Mouse (Mus musculus) spleen, postnatal 14 days (tissue): ENCODE data around the gene Pdcl3.

Source experiments
- DNase-seq, 2 experiments: peaks; one replicate each; pipeline ENCODE4 v3.0.0; 2021 to 2022; ENCODE audit warnings: low spot score in 2 of 2

The Pdcl3 gene

DNA sequence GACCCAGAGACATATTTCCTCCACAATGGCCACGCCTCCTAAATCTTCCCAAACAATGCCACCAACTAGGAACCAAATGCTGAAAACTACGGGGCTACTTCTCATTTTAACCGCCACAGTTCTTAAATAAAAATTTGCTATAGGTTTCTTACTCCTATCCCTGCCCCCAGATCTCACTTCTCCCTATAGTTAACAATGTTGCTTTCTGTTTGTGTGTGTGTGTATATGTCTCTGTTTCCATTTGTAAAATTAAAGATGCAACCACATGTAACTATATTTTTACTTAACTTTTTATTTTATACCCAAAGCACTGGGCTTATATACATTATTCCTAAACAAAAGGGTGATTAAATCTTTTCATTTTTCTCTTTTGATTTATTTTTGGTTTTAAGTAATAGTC is at the start of gene Pdcl3:
Gene Pdcl3 (plus strand): TSS at position 301 of the 400 bp plus-strand sequence.
- DNase-seq: no peak

DNA sequence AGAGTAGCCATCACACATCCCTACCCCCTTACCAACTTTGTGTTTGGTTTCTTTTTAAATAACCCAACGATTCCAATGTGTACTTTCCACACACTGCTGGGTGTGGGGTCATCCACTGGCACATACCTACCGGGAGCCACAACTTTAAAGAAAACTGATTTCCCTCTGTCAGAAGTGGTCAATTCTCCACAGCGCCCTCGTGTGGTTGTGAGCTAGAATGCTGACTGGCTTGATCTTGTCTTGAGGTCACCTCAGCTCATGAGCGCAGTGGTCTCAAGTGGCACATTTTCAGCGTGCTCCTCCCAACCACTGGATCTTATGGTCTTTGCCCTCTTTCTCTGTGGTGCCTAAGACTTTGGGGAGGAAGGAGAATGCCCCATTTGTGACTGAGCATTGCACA is 48.6 kb upstream of the Pdcl3 start:
- DNase-seq: peak in 1 of 2 experiments; percentile 31

DNA sequence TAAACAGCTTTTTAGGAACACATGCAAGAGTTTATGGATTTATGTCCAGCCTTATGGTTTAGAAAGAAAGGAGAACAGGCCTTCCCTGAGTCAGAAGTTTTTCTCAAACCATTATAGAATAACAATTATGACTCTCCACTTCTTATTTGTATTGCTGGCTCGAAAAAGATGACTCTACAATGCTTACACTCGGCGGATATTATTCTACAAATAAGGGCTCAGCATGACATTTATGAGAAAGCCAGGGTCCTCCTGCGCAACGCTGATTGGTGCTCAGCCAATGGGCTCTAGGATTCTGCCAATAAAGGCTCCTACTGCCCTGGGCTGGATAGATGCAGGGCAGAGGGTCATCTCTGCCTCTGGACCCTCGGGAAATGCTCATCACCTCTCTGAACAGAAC is 46.6 kb upstream of the Pdcl3 start, which contains the start of gene Nms:
Gene Nms (plus strand): TSS at position 301 of the 400 bp plus-strand sequence.
- no peak for DNase-seq

DNA sequence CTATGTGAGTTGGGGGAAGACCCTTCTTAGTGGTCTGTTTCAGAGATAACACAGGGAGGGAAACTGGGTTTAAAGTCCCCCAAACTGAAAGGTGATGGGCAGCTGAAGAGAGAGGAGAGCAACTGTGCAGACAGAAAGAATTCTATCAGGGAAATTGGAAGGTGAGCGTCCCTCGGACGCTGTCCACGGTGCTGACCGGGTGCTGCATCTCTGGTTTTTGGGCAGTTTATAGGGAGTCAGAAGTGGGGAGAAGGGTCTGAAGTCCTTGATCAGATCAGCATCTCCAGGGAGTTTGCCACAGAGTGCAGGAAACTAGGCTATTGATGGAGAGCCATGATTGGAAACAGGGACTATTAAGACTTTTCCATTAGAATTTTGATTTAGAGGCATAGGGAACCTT is 45.8 kb upstream of the Pdcl3 start:
- DNase-seq: no peak

DNA sequence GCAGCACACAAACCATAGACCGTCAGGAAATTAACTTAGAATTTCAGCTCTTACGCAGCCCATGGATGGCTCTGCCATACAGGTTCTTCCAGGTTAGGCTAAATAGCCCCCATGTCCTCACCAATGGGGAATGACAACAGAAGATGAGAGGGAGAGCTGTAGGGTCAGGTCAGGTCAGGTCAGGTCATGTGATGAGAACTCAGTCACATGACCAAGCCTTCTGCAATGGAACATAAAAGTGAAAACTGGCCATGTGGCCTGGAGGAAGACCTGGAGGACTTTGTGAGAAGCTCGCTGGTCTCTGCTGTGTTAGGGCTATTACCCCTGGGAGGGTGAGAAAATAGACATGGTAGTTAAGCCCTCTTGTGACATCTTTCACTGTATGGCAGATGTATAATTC is 29.0 kb upstream of the Pdcl3 start:
- no peak for DNase-seq

DNA sequence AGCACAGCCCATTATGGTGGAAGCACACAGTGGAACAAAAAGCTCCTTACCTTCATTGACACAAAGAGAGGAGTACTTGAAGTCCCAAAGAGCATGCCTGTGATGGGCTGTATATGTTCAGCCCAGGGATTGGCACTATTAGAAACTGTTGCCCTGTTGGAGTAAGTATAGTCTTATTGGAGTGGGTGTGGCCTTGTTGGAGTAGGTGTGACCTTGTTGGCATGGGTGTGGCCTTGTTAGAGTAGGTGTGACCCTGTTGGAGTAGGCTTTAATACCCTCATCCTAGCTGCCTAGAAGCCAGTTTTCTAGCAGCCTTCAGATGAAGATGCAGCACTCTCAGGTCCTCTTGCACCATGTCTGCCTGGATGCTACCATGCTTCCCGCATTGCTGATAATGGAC is 16.3 kb upstream of the Pdcl3 start:
- no peak for DNase-seq

DNA sequence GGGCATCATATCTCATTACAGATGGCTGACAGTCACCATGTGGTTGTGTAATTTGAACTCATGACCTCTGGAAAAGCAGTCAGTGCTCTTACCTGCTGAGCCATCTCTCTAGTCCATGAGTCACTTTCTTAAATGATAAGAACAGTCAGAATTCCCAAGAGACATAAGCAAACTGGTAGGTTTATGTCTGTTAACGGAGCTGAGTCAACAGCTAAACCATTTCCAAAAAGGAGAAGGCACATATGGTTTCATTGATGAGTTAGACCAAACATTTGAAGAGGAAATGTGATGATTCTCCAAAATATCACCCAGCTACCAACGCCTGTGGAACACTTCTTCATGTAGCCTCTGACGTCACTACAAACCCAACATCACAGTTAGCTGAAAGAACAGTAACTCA is 13.7 kb upstream of the Pdcl3 start:
- no peak for DNase-seq

DNA sequence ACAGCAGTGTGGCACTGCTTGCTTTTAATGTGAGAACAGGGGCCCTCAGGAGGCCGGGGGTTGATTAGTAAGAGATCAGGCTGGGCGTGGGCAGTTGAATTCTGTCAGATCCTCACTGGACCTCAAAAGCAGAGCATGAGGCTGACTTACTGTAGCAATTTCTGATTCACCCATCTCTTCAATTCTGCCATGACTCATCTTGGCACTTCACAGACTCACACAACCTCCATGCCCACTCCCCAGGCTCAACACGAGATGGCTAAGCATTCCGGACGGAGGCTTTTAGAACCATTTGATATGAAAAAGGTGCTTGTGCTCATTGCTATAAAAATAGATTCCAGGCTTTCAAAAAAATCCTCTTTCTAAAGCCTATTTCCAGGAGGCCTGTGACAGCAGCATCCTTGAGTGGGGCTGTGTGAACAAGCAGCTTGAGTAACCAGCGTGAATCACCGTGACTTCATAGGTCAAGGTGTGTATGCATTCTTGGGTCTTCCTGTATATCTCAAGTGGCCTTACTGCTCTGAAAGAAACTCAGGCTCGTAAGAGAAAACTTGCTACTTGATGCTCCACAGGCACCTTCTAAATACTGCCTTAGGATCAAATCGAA is 12.3 kb upstream of the Pdcl3 start:
- no peak for DNase-seq

DNA sequence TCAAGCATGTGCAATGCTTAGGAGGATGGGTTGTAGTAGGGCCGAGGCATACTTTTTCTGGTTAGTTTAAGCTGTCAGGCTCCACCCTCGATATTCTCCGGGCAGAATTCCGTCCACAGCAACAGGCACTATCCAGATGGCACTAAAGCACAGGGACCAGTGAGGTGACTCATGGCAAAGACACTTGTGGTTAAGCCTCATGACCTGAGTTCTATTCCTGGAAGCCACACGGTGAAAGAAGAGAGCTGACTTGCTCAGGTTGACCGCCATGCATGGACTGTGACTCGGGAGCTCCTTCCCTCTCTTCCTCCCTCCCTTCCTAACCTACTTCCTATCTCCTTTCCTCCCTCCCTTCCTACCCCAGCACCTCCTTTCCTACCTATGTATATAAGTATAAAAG is 5.5 kb upstream of the Pdcl3 start:
- no peak for DNase-seq

DNA sequence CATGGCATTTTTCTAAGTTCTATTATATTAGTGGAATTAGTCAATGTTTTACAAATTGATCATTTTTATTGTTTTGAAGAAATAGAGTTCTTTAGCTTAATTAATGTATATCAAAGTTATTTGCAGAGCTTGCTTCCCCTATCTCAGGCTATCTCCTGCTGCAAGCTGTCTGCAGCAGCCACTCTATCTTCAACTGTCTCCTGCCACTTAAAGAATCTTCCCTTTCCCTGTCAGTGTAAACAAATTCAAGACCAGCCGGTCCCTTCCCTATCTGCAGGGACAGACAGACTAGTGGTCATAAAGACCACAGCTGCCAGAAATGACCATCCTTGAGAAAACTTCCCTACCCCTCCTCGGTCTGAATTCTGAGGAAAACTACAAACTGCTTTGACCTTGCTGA is 1.5 kb upstream of the Pdcl3 start:
- DNase-seq: no peak

DNA sequence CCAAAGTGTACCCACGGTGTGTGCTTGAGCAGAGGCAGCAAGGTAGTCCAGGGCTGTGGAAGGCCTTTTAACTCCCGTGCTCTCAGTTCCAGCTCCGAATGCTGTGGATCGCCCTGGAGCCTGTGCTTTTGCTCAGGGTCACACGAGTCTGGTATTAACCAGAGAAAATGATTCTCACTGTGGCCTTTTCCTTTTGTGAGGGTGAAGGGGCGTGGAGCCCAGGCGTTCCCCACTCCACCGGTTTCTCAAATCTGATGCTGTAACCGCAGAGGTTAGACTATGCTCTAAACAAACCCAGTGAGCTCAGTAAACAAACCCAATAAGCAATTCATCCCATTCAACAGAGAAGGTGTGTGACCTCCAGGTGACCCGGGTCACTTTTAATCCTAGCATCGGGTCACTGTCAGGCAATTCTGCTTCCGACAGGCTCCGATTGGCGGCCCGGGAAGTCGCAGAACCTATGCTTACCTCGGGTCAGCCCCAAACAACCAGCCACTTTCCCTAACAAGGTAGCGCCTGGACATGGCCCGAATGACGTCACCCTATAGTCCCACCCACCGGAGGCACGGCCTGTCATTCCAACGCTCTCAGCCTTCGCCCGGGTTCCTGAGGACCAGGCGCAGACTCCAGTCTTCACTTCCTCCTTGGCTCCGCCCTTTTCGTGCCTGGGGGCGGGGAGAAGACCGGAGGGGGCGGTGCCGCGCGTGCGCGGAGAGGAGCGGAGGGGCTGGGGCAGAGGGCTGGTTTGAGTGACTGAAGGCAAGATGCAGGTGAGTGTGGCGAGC is 1.9 kb downstream of the Pdcl3 start:
- peak; percentile 88 to 90 for DNase-seq

DNA sequence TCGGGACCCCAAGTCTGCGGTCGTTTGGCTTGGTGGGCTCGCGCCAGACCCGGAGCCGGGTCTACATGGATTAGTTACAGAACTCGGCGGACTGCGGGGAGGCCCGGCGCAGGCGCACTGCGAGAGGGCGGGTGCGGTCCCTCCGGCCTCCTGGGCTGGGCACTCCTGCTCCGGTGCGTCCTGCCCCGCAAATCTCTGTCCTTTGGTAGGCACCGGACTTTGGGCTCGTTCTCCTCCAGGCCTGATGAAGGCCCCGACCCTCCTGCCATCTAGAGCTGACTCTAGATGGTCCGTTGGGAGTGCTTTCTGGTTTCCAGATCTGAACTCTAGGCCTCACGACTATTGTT is 2.4 kb downstream of the Pdcl3 start:
- DNase-seq: no peak

DNA sequence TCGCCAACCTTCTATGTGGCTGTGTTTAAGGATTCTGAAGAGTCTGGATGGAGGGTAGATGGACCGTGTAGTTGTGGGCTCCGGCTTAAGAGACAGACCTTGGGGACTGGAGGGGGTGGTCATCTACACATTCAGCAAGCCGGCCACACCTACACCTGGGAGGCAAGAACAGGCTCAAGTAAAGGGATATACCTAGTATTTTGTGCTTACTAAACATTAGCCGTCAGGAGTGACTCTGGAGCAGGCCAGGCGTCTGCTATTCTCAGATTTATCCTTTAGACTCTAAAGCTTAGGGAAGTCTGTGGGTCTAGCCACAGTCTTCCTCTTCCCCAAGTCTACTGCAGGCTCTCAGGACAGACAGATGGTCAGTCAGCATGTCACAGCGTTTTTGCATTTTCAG is 2.9 kb downstream of the Pdcl3 start:
- DNase-seq: no peak

DNA sequence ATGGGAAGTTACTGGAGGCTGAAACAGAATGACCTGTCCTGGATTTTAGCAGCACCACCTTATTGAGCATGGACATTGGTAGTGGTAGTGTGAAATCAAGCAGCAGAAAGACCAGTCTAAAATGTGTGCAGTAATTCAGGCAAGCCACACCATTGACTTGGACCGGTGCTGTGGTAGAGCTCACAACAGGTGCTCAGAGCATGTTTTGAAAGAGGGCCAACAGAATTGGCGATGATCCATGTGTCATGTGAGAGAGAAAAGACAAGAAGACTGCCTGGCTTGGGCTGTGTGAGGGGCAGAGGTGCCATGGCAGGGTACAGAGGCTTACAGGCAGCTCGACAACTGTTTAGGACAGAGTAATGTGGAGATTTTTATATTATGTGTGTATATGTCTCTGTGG is 7.0 kb downstream of the Pdcl3 start:
- DNase-seq: no peak

DNA sequence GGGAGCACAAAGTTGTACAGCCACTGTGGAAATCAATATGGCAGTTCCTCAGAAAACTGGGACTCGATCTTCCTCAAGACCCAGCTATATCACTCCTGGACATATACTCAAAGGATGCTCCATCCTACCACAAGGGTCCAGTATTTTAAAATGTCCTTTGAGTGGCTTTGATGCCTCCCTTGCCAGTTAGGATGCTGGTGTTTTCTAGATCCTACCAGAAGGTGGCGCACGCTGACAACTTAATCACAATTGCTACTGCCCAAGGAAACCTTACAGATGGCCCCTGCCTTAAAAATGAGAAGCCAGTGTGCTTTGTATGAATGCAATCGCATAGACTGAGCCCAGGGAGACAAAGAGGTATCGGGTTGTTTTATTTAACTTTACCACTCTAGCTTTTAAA is 15.7 kb downstream of the Pdcl3 start:
- DNase-seq: peak; percentile 39 to 57

DNA sequence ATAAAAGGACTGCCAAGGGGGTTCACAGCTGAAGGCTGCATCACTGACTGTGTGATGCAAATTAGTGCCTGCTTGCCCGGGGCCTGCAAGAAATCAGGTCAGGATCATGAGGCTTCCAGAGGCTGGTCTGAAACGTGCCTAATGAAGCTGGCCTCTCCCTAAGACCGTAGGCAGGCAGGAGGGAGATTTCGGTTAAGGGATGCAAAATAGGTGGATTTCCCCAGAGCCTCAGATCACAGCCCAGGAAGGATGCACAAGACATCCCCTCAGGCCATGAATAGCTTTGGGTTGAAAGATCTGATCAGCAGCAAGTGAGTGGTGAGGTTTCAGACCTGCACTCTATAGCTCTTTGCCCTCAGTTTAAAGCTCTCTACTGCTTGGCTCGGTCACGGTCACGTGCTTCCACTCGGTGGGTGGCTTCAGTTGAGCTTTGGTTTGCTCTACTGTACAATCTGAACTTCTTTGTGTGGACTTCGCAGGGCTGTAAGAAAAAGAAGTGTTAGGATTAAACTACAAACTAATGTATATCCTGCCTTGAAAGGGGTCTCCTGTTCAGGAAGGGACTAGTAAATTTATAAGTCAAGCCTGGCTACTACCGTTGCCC is 20.4 kb downstream of the Pdcl3 start:
- DNase-seq: no peak

DNA sequence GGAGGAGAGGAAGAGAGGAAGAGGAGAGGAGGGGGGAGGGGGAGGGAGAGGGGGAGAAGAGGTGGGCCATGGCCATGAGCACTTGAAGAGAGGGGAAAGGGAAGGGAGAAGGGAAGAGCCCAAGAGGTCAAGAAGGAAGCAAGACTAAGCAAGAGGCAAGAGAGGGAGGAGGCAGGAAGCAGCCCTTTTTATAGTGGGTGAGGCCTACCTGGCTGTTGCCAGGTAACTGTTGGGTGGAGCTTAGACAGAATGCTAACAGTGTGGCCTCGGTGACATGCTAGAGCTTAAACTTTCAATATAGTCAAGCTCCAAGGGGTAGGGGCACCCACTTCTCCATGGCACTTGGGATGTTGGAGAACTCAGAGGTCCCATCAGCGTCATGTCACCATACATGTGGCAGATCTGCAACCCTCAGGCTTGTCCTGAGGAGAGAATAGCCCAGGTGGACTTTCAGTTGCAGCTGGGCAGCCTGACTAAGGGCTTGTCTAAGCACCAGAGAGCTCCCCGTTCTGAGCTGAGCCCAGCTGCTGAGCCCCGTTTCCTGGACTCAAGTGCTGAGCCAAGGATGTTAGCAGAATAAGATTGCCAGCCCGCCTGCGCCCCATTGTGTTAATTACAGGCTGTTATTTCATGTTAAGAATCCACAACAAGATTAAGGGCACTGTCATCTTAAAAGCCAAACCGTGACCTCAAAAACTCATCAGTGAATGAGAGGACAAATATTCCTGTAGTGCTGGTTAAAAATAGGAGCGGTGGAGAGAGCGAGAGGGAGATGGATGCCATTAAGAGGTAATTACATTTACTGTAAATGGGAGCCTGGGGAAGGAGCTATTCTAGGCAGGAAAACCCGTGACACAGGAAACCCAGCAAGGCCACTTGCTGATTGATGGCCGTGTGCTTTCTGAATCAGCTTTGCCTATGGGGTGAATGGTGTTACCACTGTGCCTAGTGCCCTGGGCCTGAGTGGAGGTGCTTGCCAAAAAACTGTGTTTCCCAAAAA is 21.7 kb downstream of the Pdcl3 start:
- DNase-seq: no peak

DNA sequence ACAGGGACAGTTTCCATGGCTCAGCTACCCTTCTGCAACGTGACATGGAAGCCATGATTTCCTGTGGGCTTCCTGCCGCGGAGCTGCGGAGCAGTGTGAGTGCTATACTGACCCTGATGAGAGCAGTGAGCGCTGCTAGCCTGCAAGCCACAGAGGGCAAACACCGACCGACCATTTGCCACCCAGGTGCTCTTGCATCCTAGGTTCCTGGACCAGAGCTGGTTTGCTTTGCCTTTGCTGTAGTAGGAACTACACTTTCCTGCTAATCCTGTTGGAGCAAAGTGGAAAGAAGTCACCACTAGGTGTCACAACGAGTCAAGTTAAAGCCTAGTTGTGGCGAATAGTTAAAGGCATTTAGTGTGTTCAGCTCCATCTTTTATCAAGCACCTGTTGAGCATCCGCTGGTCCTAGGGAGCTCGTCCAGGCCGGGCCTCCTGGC is 25.2 kb downstream of the Pdcl3 start:
- DNase-seq: no peak

DNA sequence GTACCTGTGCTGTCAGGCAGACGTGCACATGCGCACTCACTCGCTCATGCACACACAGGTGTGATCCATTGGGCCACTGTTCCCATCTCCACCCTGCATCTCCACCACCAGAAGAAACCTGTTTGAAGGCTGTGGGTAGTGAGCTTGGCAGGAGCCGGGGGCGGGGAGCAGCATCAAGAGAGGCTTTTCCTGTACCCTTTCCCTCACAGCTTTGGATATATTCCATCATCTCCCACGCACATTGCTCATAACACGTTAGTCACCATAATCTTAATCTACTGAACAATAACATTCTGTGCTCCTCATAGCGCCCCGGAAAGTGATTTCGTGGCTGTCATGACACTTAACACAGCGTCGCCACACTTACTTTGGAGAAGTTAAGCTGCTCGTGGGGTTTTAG is 27.2 kb downstream of the Pdcl3 start:
- DNase-seq: no peak

DNA sequence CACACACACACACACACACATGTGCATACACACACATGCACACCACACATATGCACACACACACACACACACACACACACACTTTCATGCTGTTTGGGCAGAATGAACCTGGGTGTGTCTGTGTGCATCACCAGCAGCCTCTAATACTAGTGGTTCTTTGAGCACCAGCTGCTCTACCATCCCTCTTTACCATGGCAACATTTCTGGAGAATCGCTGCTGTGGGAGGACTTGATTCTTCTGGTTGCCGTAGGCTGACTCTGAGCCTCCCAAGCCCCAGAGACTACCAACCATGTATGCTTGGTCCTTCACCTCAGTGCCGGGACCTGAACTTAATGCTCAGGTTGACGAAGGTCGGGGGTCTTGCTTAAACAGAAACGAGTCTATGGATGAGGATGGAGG is 28.4 kb downstream of the Pdcl3 start:
- DNase-seq: no peak

DNA sequence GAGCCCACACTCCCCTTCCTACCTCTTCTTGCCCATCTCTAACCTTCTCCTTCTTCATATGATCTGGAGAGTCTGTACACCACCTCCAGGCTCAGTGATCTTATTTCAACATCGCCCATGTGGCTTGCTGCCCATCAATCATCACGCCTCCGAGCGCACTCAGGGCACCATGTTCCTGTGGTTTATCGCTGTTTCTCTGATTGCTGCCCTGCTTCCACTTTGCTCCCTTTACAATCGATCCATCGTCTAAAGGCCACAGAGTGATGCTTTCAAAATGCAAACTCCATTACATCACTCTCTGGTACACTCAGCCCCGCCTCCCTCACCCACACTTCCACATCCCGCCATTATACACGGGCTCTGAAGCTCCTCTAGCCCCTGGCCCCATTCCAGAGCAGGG is 30.1 kb downstream of the Pdcl3 start:
- DNase-seq: no peak

DNA sequence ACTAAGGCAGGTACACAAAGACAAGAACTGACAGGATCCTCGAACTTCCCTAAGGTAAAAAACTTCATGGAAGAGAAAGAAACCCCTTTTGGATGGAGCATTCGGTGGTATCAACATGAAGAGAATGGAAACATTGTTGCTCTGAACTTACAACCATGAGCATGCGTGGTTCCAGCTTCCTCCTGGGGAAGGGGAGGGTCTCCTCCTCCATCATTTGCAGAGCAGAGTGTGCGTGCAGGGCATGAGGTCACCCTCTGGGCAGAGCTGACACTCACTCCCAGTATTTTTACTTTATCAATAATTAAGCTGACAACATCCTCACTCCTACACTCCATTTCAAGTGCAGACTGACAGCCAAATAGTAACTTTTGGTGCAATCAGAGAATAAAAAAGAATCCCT is 32.5 kb downstream of the Pdcl3 start:
- DNase-seq: no peak
